Mouse (Mus musculus) forebrain, embryonic 13.5 days (tissue): ENCODE results near the gene Colq. TPM values are rescaled to one million over a fixed set of nuclear protein-coding genes. Genes with fewer than 3 reads are reported as not detected.

ENCODE experiments used
- ATAC-seq: fragments of 200-750 bp; cut with Nextera tagmentation; 2 replicates; pipeline ENCODE4 v1.8.0; 2017
- H3K27ac ChIP-seq: fragments of 300-500 bp; sonication (generic); 2 replicates; pipeline ENCODE4 v1.5.1; 2015; ENCODE audit warnings: inconsistent platforms, mild to moderate bottlenecking, moderate library complexity
- H3K27me3 ChIP-seq: fragments of 300-500 bp; sonication (generic); 2 replicates; pipeline ENCODE4 v1.6.1; 2015; ENCODE audit warnings: mild to moderate bottlenecking, inconsistent platforms
- H3K36me3 ChIP-seq: fragments of 300-500 bp; sonication (generic); 2 replicates; pipeline ENCODE4 v1.6.1; 2015; ENCODE audit warnings: mild to moderate bottlenecking, inconsistent platforms; ENCODE audit not compliant: poor library complexity, severe bottlenecking
- H3K4me1 ChIP-seq: fragments of 300-500 bp; sonication (generic); 2 replicates; pipeline ENCODE4 v1.6.1; 2015; ENCODE audit warnings: inconsistent platforms
- H3K4me2 ChIP-seq: fragments of 300-500 bp; sonication (generic); 2 replicates; pipeline ENCODE4 v1.6.1; 2015; ENCODE audit warnings: inconsistent platforms, mild to moderate bottlenecking, moderate library complexity
- H3K4me3 ChIP-seq: fragments of 300-500 bp; sonication (generic); 2 replicates; pipeline ENCODE4 v1.5.1; 2015; ENCODE audit warnings: mild to moderate bottlenecking, inconsistent platforms
- H3K9ac ChIP-seq: fragments of 300-500 bp; sonication (generic); 2 replicates; pipeline ENCODE4 v1.6.1; 2015; ENCODE audit warnings: mild to moderate bottlenecking, inconsistent platforms
- H3K9me3 ChIP-seq: fragments of 300-500 bp; sonication (generic); replicated peaks from 2 replicates; pipeline ENCODE4 v1.6.1; 2016; ENCODE audit warnings: inconsistent platforms
- WGBS: fragments of 180-500 bp; shearing (Covaris S2); methylation state at CpG from one replicate; pipeline ENCODE4 v1.1.7; 2015; 5-methylcytosine and 5-hydroxymethylcytosine counted together
- polyA plus RNA-seq: library from polyadenylated mRNA; unstranded; fragments of >200 nt; fragmentation: Nextera tagmentation; extraction: Ambion mirVana; gene quantifications from 2 replicates; pipeline ENCODE4 v1.2.1, GENCODE M21; 2015

Colq gene
- polyA plus RNA-seq, 1 experiment from 2014 or later = not detected

DNA sequence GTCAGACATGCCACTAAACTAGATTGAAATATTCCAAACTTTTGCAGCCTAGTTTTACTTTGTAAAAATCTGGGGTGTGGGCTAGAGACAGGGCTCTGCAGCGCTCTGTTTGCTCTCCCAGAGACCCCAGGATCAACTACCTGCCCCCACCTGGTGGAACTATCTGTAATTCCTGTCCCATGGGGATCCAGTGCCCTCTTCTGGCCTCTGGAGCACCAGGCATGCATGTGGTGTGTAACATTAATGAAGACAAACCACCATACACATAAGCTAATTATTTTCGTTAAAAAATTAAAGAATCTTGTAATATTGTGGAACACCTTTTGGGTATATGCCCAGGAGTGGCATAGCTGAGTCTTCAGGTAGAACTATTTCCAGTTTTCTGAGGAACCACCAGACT is 117.8 kb downstream of the Colq start:
- WGBS = 85% methylated on average over 2 of the region's 2 CpGs
- Histone ChIP-seq H3K27me3 (no peaks in the 10 kb centered on the region), H3K27ac (no peak overlapping the region), H3K9ac (no peak overlapping the region), H3K4me2 (no peak overlapping the region), H3K9me3 (no peaks in the 10 kb centered on the region), H3K4me1 (no peaks in the 10 kb centered on the region), H3K36me3 (peaks cover 6% of the 10 kb centered on the region), H3K4me3 (no peak overlapping the region)
- ATAC-seq = no peak

Other genes starting within 250 kb of the Colq start
- 66.9 and 75.0 TPM in 2 replicates for gene Sh3bp5, start 155.3 kb downstream of the Colq start, polyA plus RNA-seq
- 13.9 and 14.4 TPM in 2 replicates for gene Eaf1, start 96.9 kb downstream of the Colq start, polyA plus RNA-seq
- 66.0 and 67.7 TPM in 2 replicates for gene Mettl6, start 96.3 kb downstream of the Colq start, polyA plus RNA-seq
- not detected in 2 replicates for gene Gm49387, start 49.5 kb upstream of the Colq start, polyA plus RNA-seq
- 12.5 and 12.7 TPM in 2 replicates for gene Btd, start 49.7 kb upstream of the Colq start, polyA plus RNA-seq
- gene Hacl1, start 49.9 kb upstream of the Colq start, polyA plus RNA-seq = 7.7 and 8.9 TPM in 2 replicates
- 10.0 and 11.3 TPM in 2 replicates for gene Ankrd28, start 239.3 kb upstream of the Colq start, polyA plus RNA-seq